In the genomic region with DNA sequence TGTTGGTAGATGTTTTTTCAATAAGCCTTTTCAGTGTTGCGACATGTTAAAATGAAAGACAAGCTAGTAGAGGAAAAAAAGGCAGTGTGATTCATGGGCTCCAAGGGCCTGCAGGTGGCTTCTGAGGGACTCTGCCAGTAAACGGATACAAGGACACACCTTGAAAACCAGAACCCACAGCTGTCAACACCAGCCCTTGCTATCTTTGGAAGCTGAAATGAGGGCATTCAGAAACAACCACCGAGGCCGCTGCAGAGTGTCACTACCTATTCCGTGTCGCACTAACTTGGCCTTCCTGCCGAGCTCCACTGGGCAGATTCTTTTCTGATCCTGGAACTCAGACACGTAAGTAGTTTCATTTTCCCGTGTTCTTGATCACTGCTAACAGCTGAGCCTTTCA, we compare ENCODE assay signal across 12 mouse cellular contexts. TPM values are rescaled to one million over a fixed set of nuclear protein-coding genes. Genes with fewer than 3 reads are reported as not detected.
DNase-seq lines count a peak whose midpoint lies in the region; ATAC-seq and TF ChIP-seq lines count a peak whose summit lies in the region.
"Had no signal": no experiment of that assay in that cellular context is flagged by ENCODE, and none has a peak within 500 bp of the region (broad histone marks: within the 10 kb centered on the region; RNA-seq: fewer than 3 reads in every experiment).

No protein-coding gene starts in this region.

- H3K9ac ChIP-seq in heart, embryonic 11.5 days (ENCODE audit: low read depth, low read length), result peak overlapping the region; percentile 58; the same call in 1 of the 2 replicates
- H3K9ac ChIP-seq in lung, postnatal 0 days (replicated peaks; ENCODE audit: low read depth), result no peak overlapping the region
- H3K9ac ChIP-seq in hindbrain, embryonic 14.5 days, result no peak overlapping the region
- H3K9ac ChIP-seq: midbrain, embryonic 13.5 days had no signal

- H3K27ac ChIP-seq in heart, embryonic 11.5 days (ENCODE audit: low read depth, low read length), result peak overlapping the region; percentile 84
- H3K27ac ChIP-seq in lung, postnatal 0 days (ENCODE audit: low read length), result no peak overlapping the region
- H3K27ac ChIP-seq in hindbrain, embryonic 14.5 days, result no peak overlapping the region
- H3K27ac ChIP-seq: forebrain, embryonic 10.5 days; midbrain, embryonic 13.5 days had no signal

- no peaks in the 10 kb centered on the region for H3K79me2 ChIP-seq in myocyte (ENCODE audit: control insufficient read depth, insufficient read depth)

- no peak for TF ChIP-seq POLR2A in myocyte (IDR thresholded peaks at IDR 0.05; ENCODE audit: insufficient read length, low read depth)

- H3K9me3 ChIP-seq in heart, embryonic 11.5 days (replicated peaks; ENCODE audit: control insufficient read depth, low read length), result no peaks in the 10 kb centered on the region
- no peaks in the 10 kb centered on the region for H3K9me3 ChIP-seq in lung, postnatal 0 days (ENCODE audit: low read length)
- H3K9me3 ChIP-seq in hindbrain, embryonic 14.5 days (ENCODE audit: control insufficient read depth, low read length), result no peaks in the 10 kb centered on the region
- H3K9me3 ChIP-seq: forebrain, embryonic 10.5 days; midbrain, embryonic 13.5 days had no signal

- ATAC-seq in heart, embryonic 11.5 days (replicated peaks; ENCODE audit: insufficient number of reproducible peaks, low FRiP score, low TSS enrichment), result 0 out of 2 replicates have a peak, but pooled peaks have one; percentile 39
- no peak for ATAC-seq in lung, postnatal 0 days
- no peak for ATAC-seq in hindbrain, embryonic 14.5 days (ENCODE audit: low FRiP score)
- ATAC-seq: midbrain, embryonic 13.5 days had no signal

- H3K4me1 ChIP-seq in heart, embryonic 11.5 days (ENCODE audit: control insufficient read depth, insufficient read depth, low read length), result 0 out of 2 replicates have a peak, but pooled peaks cover 4% of the 10 kb centered on the region
- no peaks in the 10 kb centered on the region for H3K4me1 ChIP-seq in lung, postnatal 0 days (ENCODE audit: insufficient read depth, low read depth, low read length)
- 0 out of 2 replicates have a peak, but pooled peaks cover 3% of the 10 kb centered on the region for H3K4me1 ChIP-seq in hindbrain, embryonic 14.5 days (replicated peaks; ENCODE audit: control insufficient read depth, insufficient read depth, low read length)
- H3K4me1 ChIP-seq: forebrain, embryonic 10.5 days; midbrain, embryonic 13.5 days had no signal

- 0 out of 2 replicates have a peak, but pooled peaks cover 5% of the 10 kb centered on the region for H3K36me3 ChIP-seq in heart, embryonic 11.5 days (ENCODE audit: control insufficient read depth, insufficient read depth, low read length)
- peaks cover 31% of the 10 kb centered on the region for H3K36me3 ChIP-seq in myocyte (ENCODE audit: control insufficient read depth, insufficient read depth)
- H3K36me3 ChIP-seq in lung, postnatal 0 days (ENCODE audit: insufficient read depth, low read length), result no peaks in the 10 kb centered on the region
- peaks cover 22% of the 10 kb centered on the region for H3K36me3 ChIP-seq in hindbrain, embryonic 14.5 days (replicated peaks; ENCODE audit: control insufficient read depth, insufficient read depth)

- no peak for TF ChIP-seq EP300 in lung, postnatal 0 days (IDR thresholded peaks at IDR 0.05)

- peak; percentile 61 for DNase-seq in A20 (ENCODE audit: low read depth, low spot score)
- peak; percentile 32 for DNase-seq in T-cell, adult 2 months (ENCODE audit: low spot score)
- no peak for DNase-seq in frontal cortex, postnatal 14 days (ENCODE audit: low spot score in 2 of 2)
- DNase-seq in left cerebral cortex, adult 8-10 months (ENCODE audit: low spot score in 2 of 2), result no peak
- no peak for DNase-seq in lung, postnatal 0 days (ENCODE audit: low spot score)
- no peak for DNase-seq in hindbrain, embryonic 14.5 days (ENCODE audit: low spot score)
- DNase-seq: adrenal gland, adult 2 months; cerebellum, adult 11 months had no signal

- TF ChIP-seq CTCF in lung, postnatal 0 days (IDR thresholded peaks at IDR 0.05), result no peak

- H3ac ChIP-seq in myocyte (ENCODE audit: control insufficient read depth, insufficient read length), result no peak overlapping the region

- WGBS in heart, embryonic 11.5 days (ENCODE audit: insufficient replicate concordance), result 53% methylated on average over 9 of the region's 9 CpGs
- 75% methylated on average over 9 of the region's 9 CpGs for WGBS in lung, postnatal 0 days
- WGBS in hindbrain, embryonic 14.5 days, result 87% methylated on average over 9 of the region's 9 CpGs

- H3K4me3 ChIP-seq in heart, embryonic 11.5 days (ENCODE audit: low read depth, low read length), result peak overlapping the region; percentile 31
- H3K4me3 ChIP-seq in myocyte, result no peak overlapping the region
- H3K4me3 ChIP-seq in lung, postnatal 0 days (ENCODE audit: low read depth, low read length), result no peak overlapping the region
- no peak overlapping the region for H3K4me3 ChIP-seq in hindbrain, embryonic 14.5 days (replicated peaks; ENCODE audit: low read length)
- H3K4me3 ChIP-seq: forebrain, embryonic 10.5 days; midbrain, embryonic 13.5 days had no signal

- no peaks in the 10 kb centered on the region for H3K27me3 ChIP-seq in heart, embryonic 11.5 days (ENCODE audit: control insufficient read depth, insufficient read depth, low read length)
- no peaks in the 10 kb centered on the region for H3K27me3 ChIP-seq in myocyte (ENCODE audit: control insufficient read depth, insufficient read depth, insufficient read length)
- H3K27me3 ChIP-seq in lung, postnatal 0 days (replicated peaks; ENCODE audit: insufficient read depth, low read length), result no peaks in the 10 kb centered on the region
- no peaks in the 10 kb centered on the region for H3K27me3 ChIP-seq in hindbrain, embryonic 14.5 days (ENCODE audit: control insufficient read depth, insufficient read depth, low read length)
- H3K27me3 ChIP-seq: midbrain, embryonic 13.5 days had no signal

- peak overlapping the region; percentile 64 for H3K4me2 ChIP-seq in heart, embryonic 11.5 days
- H3K4me2 ChIP-seq in myocyte (ENCODE audit: low read depth), result peak overlapping the region; percentile 58
- H3K4me2 ChIP-seq in lung, postnatal 0 days (replicated peaks; ENCODE audit: low read depth, low read length), result no peak overlapping the region
- no peak overlapping the region for H3K4me2 ChIP-seq in hindbrain, embryonic 14.5 days (replicated peaks)
- H3K4me2 ChIP-seq: midbrain, embryonic 13.5 days had no signal

TF ChIP-seq in myocyte, 11 proteins besides CTCF, POLR2A, EP300 and RAD21:
- TF ChIP-seq POLR2AphosphoS2 (IDR thresholded peaks at IDR 0.05; ENCODE audit: insufficient read length, low read depth) (peak; percentile 52), CEBPB (IDR thresholded peaks at IDR 0.05; ENCODE audit: insufficient read depth, poor library complexity, severe bottlenecking) (peak; percentile 35; the same call in 1 of the 2 replicates), USF1 (IDR thresholded peaks at IDR 0.05; ENCODE audit: low read depth) (no peak), MYOD1 (IDR thresholded peaks at IDR 0.05; ENCODE audit: control insufficient read depth in 1 of 3, insufficient read length in 2 of 3, low read depth in 2 of 3) (peak in 1 of 3 experiments; percentile 58), REST (IDR thresholded peaks at IDR 0.05; ENCODE audit: insufficient read depth, insufficient read length) (no peak), TCF12 (IDR thresholded peaks at IDR 0.05; ENCODE audit: insufficient read depth, poor library complexity, severe bottlenecking) (no peak), MAX (IDR thresholded peaks at IDR 0.05; ENCODE audit: low read depth) (no peak), E2F4 (IDR thresholded peaks at IDR 0.05; ENCODE audit: insufficient read depth) (no peak), SRF (IDR thresholded peaks at IDR 0.05; ENCODE audit: control insufficient read depth, insufficient read length, low read depth) (no peak), TCF3 (IDR thresholded peaks at IDR 0.05; ENCODE audit: insufficient read length, low read depth) (no peak), MYOG (IDR thresholded peaks at IDR 0.05; ENCODE audit: control insufficient read depth in 1 of 3, insufficient read depth in 1 of 3, insufficient read length in 2 of 3, low read depth in 2 of 3) (peak in 1 of 3 experiments; percentile 69)

RNA-seq across cellular contexts. Expression of gene Lsmem1, which starts 0.9 kb away (rescaled TPM):
- polyA plus RNA-seq in heart, embryonic 11.5 days (2014; fragmentation: Nextera tagmentation; extraction: Ambion mirVana), result 21.4 and 23.9 TPM in 2 replicates
- 0.22 TPM for polyA plus RNA-seq in myocyte (2012; fragmentation: generic; extraction: Trizol)
- 1 to 10 TPM; 1.2 to 3.4 (median 1.7) TPM for total RNA-seq in left cerebral cortex, adult 8-10 months (2022)
- 0.16 and 0.38 TPM in 2 replicates for polyA plus RNA-seq in lung, postnatal 0 days (2015; fragmentation: Nextera tagmentation; extraction: Ambion mirVana)
- polyA plus RNA-seq in hindbrain, embryonic 14.5 days (2014; fragmentation: Nextera tagmentation; extraction: Ambion mirVana), result 0.10 TPM in 1 of 2 replicates, not detected in the other
- polyA plus RNA-seq: adrenal gland, adult 2 months; forebrain, embryonic 10.5 days; midbrain, embryonic 13.5 days had no signal

RNA-seq across cellular contexts. Expression of gene Ifrd1, which starts 49.9 kb away (rescaled TPM):
- 93.6 and 103 TPM in 2 replicates for polyA plus RNA-seq in heart, embryonic 11.5 days (2014; fragmentation: Nextera tagmentation; extraction: Ambion mirVana)
- polyA plus RNA-seq in myocyte (2012; fragmentation: generic; extraction: Trizol), result 84.7 TPM
- total RNA-seq in left cerebral cortex, adult 8-10 months (2022), result 10 to 100 TPM; 73.2 to 98.4 (median 90.6) TPM
- polyA plus RNA-seq in lung, postnatal 0 days (2015; fragmentation: Nextera tagmentation; extraction: Ambion mirVana), result 167 and 192 TPM in 2 replicates
- polyA plus RNA-seq in hindbrain, embryonic 14.5 days (2014; fragmentation: Nextera tagmentation; extraction: Ambion mirVana), result 178 and 205 TPM in 2 replicates

Comparison
In these comparisons a context has a peak if more than half of its experiments do, and no peak if none do; other contexts are left out.
1. DNase-seq: peak in A20 (single experiment) and T-cell, adult 2 months (single experiment); none in frontal cortex, postnatal 14 days (0 of 2), left cerebral cortex, adult 8-10 months (0 of 2), lung, postnatal 0 days (single experiment) and hindbrain, embryonic 14.5 days (single experiment).
2. H3K4me2 ChIP-seq: peak in heart, embryonic 11.5 days (single experiment) and myocyte (single experiment); none in lung, postnatal 0 days (single experiment) and hindbrain, embryonic 14.5 days (single experiment).
3. RNA of gene Lsmem1, which starts 0.9 kb away (polyA plus RNA-seq): 21.4 to 23.9 TPM in heart, embryonic 11.5 days; 0.22 TPM in myocyte (single experiment), 0.16 to 0.38 TPM in lung, postnatal 0 days and 0.10 TPM in hindbrain, embryonic 14.5 days; every median in the first group is over 10 times any median in the second.